ENCODE assay signal across 8 mouse cellular contexts in the genomic region with DNA sequence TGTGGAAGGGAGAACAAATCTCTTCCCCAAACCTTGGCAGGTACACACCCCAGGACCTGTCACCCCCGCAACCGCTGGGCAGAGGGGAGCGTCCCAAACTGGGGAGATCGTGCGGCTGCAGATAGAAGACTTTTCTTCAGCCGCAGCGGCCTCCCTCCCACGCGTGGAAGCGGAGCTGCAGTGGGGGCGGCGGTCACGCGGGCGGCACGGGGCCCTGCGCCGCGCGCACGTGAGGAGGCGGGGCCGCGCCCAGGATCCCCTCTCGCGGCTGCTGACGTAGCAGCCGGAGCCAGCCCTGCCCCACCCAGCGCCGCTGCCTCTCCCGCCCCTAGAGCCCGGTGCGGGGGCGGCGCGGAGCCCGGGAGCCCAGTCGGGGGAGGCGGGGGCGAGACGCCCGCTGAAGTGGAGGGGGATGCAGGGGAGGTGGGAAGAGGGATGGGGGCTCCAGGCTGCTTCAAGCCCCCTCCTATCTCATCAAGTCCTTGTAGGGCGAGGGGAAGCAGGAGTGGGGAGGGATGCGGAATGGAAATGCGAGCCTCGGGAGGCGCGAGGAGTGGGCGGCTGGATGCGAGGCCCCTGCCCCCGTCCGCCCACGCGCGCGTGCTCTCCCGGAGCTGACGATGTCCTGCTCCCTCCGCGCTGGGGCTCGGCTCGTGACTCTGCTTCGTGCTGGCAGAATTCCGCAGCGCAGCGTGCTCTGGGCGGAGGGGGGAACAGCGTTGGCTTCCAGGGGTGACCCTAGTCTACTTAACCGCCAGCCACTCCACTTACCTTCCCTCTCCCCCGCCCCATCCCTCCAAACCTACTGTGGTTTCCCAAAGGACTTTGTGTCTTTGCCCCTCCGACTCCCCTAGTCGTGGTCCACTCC.
DNase-seq lines count a peak whose midpoint lies in the region; ATAC-seq and TF ChIP-seq lines count a peak whose summit lies in the region.

No protein-coding gene starts in this region.

- no peak for TF ChIP-seq CTCF in heart, postnatal 0 days (IDR thresholded peaks at IDR 0.05; ENCODE audit: low read depth)
- TF ChIP-seq CTCF in liver, embryonic 14.5 days (IDR thresholded peaks at IDR 0.05; ENCODE audit: low read depth) = no peak

- peak; percentile 92 for ATAC-seq in forebrain, embryonic 12.5 days (ENCODE audit: low FRiP score)
- peak; percentile 88 for ATAC-seq in heart, postnatal 0 days (ENCODE audit: insufficient read depth, low read depth)
- ATAC-seq in liver, embryonic 14.5 days (ENCODE audit: insufficient read depth) = peak; percentile 74; the same call in 1 of the 2 replicates
- ATAC-seq in neural tube, embryonic 11.5 days (ENCODE audit: insufficient read depth, low FRiP score, low TSS enrichment) = peak; percentile 79
- peak; percentile 88 for ATAC-seq in stomach, embryonic 16.5 days (ENCODE audit: insufficient read depth, low FRiP score)

- H3K36me3 ChIP-seq in forebrain, embryonic 12.5 days (replicated peaks) = no peaks in the 10 kb centered on the region
- no peaks in the 10 kb centered on the region for H3K36me3 ChIP-seq in heart, postnatal 0 days (replicated peaks; ENCODE audit: control insufficient read depth, insufficient read depth, low read length)
- no peaks in the 10 kb centered on the region for H3K36me3 ChIP-seq in liver, embryonic 14.5 days (replicated peaks; ENCODE audit: control insufficient read depth, insufficient read depth, low read depth)
- no peaks in the 10 kb centered on the region for H3K36me3 ChIP-seq in neural tube, embryonic 11.5 days (ENCODE audit: control insufficient read depth, insufficient read depth, low read length)
- no peaks in the 10 kb centered on the region for H3K36me3 ChIP-seq in stomach, embryonic 16.5 days (ENCODE audit: control insufficient read depth, insufficient read depth, low read length)

- peak overlapping the region; percentile 60 for H3K4me3 ChIP-seq in brown adipose tissue, adult 24 weeks (ENCODE audit: insufficient read depth, low read depth, low read length)
- peak overlapping the region; percentile 60 for H3K4me3 ChIP-seq in forebrain, embryonic 12.5 days (replicated peaks)
- peak overlapping the region; percentile 53 for H3K4me3 ChIP-seq in heart, postnatal 0 days (ENCODE audit: low read depth, low read length)
- H3K4me3 ChIP-seq in liver, embryonic 14.5 days (ENCODE audit: insufficient read depth in 1 of 2, low read depth in 2 of 2, low read length in 2 of 2) = peak overlapping the region; percentile 29 to 43
- peak overlapping the region; percentile 55 for H3K4me3 ChIP-seq in neural tube, embryonic 11.5 days (ENCODE audit: low read depth, low read length)
- H3K4me3 ChIP-seq in stomach, embryonic 16.5 days (replicated peaks; ENCODE audit: low read length) = peak overlapping the region; percentile 52

- no peak overlapping the region for H3K27ac ChIP-seq in brown adipose tissue, adult 24 weeks (replicated peaks; ENCODE audit: low read depth, low read length)
- peak overlapping the region; percentile 26; the same call in 1 of the 2 replicates for H3K27ac ChIP-seq in forebrain, embryonic 12.5 days
- H3K27ac ChIP-seq in heart, postnatal 0 days (ENCODE audit: low read depth) = peak overlapping the region; percentile 41
- H3K27ac ChIP-seq in liver, embryonic 14.5 days = no peak overlapping the region
- H3K27ac ChIP-seq in neural tube, embryonic 11.5 days (ENCODE audit: low read depth, low read length) = no peak overlapping the region
- no peak overlapping the region; the same call in 1 of the 2 replicates for H3K27ac ChIP-seq in stomach, embryonic 16.5 days (ENCODE audit: low read length)

- DNase-seq in CD4-positive helper T cell, adult 2 months (ENCODE audit: low read depth, low spot score) = peak; percentile 80
- peak; percentile 59 for DNase-seq in heart, postnatal 0 days (ENCODE audit: low spot score)
- peak; percentile 71 to 81 for DNase-seq in kidney, postnatal 36 days
- no peak for DNase-seq in liver, embryonic 14.5 days (ENCODE audit: low read depth in 3 of 3, low spot score in 3 of 3)
- DNase-seq in neural tube, embryonic 11.5 days (ENCODE audit: low spot score) = peak; percentile 79

- H3K27me3 ChIP-seq in forebrain, embryonic 12.5 days = peaks cover 27% of the 10 kb centered on the region; the same call in 1 of the 2 replicates
- H3K27me3 ChIP-seq in heart, postnatal 0 days (ENCODE audit: control insufficient read depth, insufficient read depth, low read length) = peaks cover 23% of the 10 kb centered on the region
- peaks cover 16% of the 10 kb centered on the region for H3K27me3 ChIP-seq in liver, embryonic 14.5 days (ENCODE audit: control insufficient read depth, insufficient read depth, low read length)
- H3K27me3 ChIP-seq in neural tube, embryonic 11.5 days (ENCODE audit: control insufficient read depth, insufficient read depth, low read length) = peaks cover 10% of the 10 kb centered on the region; the same call in 1 of the 2 replicates
- peaks cover 15% of the 10 kb centered on the region for H3K27me3 ChIP-seq in stomach, embryonic 16.5 days (ENCODE audit: control insufficient read depth, insufficient read depth, low read length)

- H3K4me2 ChIP-seq in forebrain, embryonic 12.5 days = peak overlapping the region; percentile 94
- peak overlapping the region; percentile 93 for H3K4me2 ChIP-seq in heart, postnatal 0 days (ENCODE audit: low read depth, low read length)
- H3K4me2 ChIP-seq in liver, embryonic 14.5 days (ENCODE audit: low read depth) = peak overlapping the region; percentile 69
- peak overlapping the region; percentile 98 for H3K4me2 ChIP-seq in neural tube, embryonic 11.5 days (ENCODE audit: low read depth)
- peak overlapping the region; percentile 89 for H3K4me2 ChIP-seq in stomach, embryonic 16.5 days (ENCODE audit: low read depth, low read length)

- H3K9ac ChIP-seq in forebrain, embryonic 12.5 days = peak overlapping the region; percentile 72
- H3K9ac ChIP-seq in heart, postnatal 0 days (replicated peaks; ENCODE audit: low read depth, low read length) = peak overlapping the region; percentile 36
- no peak overlapping the region; the same call in 1 of the 2 replicates for H3K9ac ChIP-seq in liver, embryonic 14.5 days (replicated peaks)
- peak overlapping the region; percentile 76 for H3K9ac ChIP-seq in neural tube, embryonic 11.5 days (ENCODE audit: low read length)
- peak overlapping the region; percentile 68 for H3K9ac ChIP-seq in stomach, embryonic 16.5 days (ENCODE audit: low read length)

- H3K9me3 ChIP-seq in forebrain, embryonic 12.5 days = no peaks in the 10 kb centered on the region
- H3K9me3 ChIP-seq in heart, postnatal 0 days (replicated peaks; ENCODE audit: control insufficient read depth, low read length) = no peaks in the 10 kb centered on the region
- H3K9me3 ChIP-seq in liver, embryonic 14.5 days (ENCODE audit: control insufficient read depth, low read length) = no peaks in the 10 kb centered on the region
- H3K9me3 ChIP-seq in neural tube, embryonic 11.5 days (ENCODE audit: control insufficient read depth, low read length) = no peaks in the 10 kb centered on the region
- H3K9me3 ChIP-seq in stomach, embryonic 16.5 days (replicated peaks; ENCODE audit: control insufficient read depth, low read length) = no peaks in the 10 kb centered on the region

- no peak for TF ChIP-seq EP300 in heart, postnatal 0 days (IDR thresholded peaks at IDR 0.05; ENCODE audit: low read depth)
- no peak for TF ChIP-seq EP300 in liver, embryonic 14.5 days (IDR thresholded peaks at IDR 0.05; ENCODE audit: low read depth)

- no peaks in the 10 kb centered on the region for H3K4me1 ChIP-seq in brown adipose tissue, adult 24 weeks (ENCODE audit: control insufficient read depth, insufficient read depth, insufficient read length, low read length)
- peaks cover 14% of the 10 kb centered on the region for H3K4me1 ChIP-seq in forebrain, embryonic 12.5 days
- peaks cover 16% of the 10 kb centered on the region for H3K4me1 ChIP-seq in heart, postnatal 0 days (ENCODE audit: control insufficient read depth, insufficient read depth)
- no peaks in the 10 kb centered on the region for H3K4me1 ChIP-seq in liver, embryonic 14.5 days (replicated peaks; ENCODE audit: control insufficient read depth in 2 of 2, insufficient read depth in 2 of 2, low read length in 1 of 2)
- H3K4me1 ChIP-seq in neural tube, embryonic 11.5 days (ENCODE audit: control insufficient read depth, insufficient read depth, low read length) = no peaks in the 10 kb centered on the region; the same call in 1 of the 2 replicates
- H3K4me1 ChIP-seq in stomach, embryonic 16.5 days (ENCODE audit: control insufficient read depth, insufficient read depth, low read length) = no peaks in the 10 kb centered on the region

- under 1% methylated on average over 51 of the region's 72 CpGs for WGBS in forebrain, embryonic 12.5 days
- WGBS in heart, postnatal 0 days = under 1% methylated on average over 61 of the region's 72 CpGs
- WGBS in liver, embryonic 14.5 days (ENCODE audit: insufficient replicate concordance) = 1% methylated on average over 61 of the region's 72 CpGs
- under 1% methylated on average over 66 of the region's 72 CpGs for WGBS in neural tube, embryonic 11.5 days
- 1% methylated on average over 69 of the region's 72 CpGs for WGBS in stomach, embryonic 16.5 days

Comparison
In these comparisons a context has a peak if more than half of its experiments do, and no peak if none do; other contexts are left out.
1. DNase-seq: peak in CD4-positive helper T cell, adult 2 months (single experiment), heart, postnatal 0 days (single experiment), kidney, postnatal 36 days (2 of 2) and neural tube, embryonic 11.5 days (single experiment); none in liver, embryonic 14.5 days (0 of 3).
2. H3K27ac ChIP-seq: peak in forebrain, embryonic 12.5 days (single experiment) and heart, postnatal 0 days (single experiment); none in brown adipose tissue, adult 24 weeks (single experiment), liver, embryonic 14.5 days (single experiment), neural tube, embryonic 11.5 days (single experiment) and stomach, embryonic 16.5 days (single experiment).
3. Peak in every context shown above with its lines, with median percentiles within 50 percentile points of each other: H3K4me3 ChIP-seq, ATAC-seq and H3K4me2 ChIP-seq.